Mouse (Mus musculus): ENCODE results near the gene Nfasc.

DNA sequence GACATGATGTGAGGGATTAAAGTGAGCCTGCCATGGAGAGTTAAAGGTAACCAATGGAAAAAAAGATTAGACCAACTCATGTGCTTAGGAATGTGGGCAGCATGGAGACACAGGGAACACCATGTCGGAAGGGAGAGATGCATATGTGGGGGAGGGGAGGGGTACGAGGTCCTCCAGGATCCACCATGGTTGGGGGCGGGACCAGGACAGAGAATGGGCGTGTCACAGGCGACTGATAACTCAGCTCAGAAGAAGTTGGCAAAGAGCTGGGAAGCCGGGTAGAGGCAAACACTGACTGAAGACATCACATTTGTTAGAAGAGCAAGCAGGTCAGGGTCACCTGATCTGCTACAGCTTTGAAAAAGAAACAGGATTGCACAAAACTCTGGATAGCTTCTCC lies 176.7 kb downstream of the Nfasc start:
- TF ChIP-seq CTCF (IDR thresholded peaks at IDR 0.05; ENCODE audit: control insufficient read depth, insufficient read depth, insufficient replicate concordance, low read depth, low read length) (no peak), POLR2A (IDR thresholded peaks at IDR 0.05; ENCODE audit: control insufficient read depth, low read depth, low read length) (no peak)
